Mouse (Mus musculus) cerebellum, adult 2 months (tissue): Measurements from ENCODE around the gene Faf1.

ENCODE experiments used
- CTCF ChIP-seq: fragments of 200-500 bp; IDR thresholded peaks from 2 replicates; pipeline ENCODE4 v1.5.1; 2011; ENCODE audit warnings: low read depth, mild to moderate bottlenecking, control low read depth, low read length, moderate library complexity, borderline replicate concordance; ENCODE audit not compliant: insufficient read depth
- POLR2A ChIP-seq: fragments of 200-500 bp; IDR thresholded peaks from 2 replicates; pipeline ENCODE4 v1.6.1; 2011; ENCODE audit warnings: low read length, control low read depth, borderline replicate concordance; ENCODE audit not compliant: insufficient read depth

GRCm38 (mm10) chr4:109719281-109719680 is 42.9 kb downstream of the Faf1 start:
- TF ChIP-seq CTCF (no peak), POLR2A (no peak)
